Mouse (Mus musculus) MN1 (cell line): ENCODE data around the gene Nalcn.

Experiments used
- DNase-seq: peaks from one replicate; pipeline ENCODE4 v3.0.0-alpha.2; 2016; ENCODE audit warnings: low spot score

Gene Nalcn

DNA sequence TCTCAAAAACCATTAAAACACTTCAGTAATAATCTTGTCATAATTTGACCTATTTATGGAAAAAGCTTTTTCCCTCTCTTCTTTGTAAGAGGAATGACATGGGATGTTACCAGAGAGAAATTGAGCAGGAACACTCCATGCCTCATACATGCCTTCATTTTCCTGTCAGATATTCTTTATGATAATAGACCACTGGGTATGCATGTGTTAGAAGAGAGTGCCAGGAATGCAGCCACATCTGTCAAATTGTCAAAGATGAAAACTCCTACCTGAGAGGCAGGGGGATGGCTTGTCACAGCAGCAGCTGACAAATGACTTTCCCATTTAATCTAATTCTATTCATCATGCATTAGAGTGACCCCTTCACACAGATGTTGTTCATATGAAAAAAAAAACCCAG is 131.4 kb downstream of the Nalcn start:
- DNase-seq: no peak

DNA sequence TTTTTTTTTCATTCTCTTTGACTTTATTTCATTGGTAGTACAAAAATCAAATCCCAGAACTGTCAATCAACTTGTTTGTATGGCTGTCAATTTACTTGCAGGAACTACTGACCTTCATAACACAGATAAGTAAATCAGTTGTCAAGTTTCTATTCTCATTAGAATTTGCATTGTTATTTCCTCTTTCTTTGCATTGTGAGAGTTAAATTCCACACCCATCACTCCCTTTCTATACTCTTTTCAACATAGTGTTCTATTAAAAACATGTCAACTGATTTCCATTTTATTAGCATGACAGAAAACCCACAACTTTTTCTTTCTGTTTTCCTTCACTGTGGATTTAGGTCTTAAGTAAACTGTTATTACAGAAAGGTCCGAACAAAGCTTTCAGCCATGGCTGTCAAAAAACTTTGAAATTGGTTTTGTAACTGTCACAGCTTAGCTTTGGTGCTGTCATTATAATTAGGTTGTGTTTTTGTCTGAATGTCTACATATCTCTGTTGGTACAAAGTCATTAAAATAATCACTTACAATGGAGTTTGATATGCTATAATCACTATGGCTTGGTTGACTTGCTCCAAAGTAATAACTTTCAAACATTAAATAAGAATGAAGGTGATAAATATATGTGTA is 138.3 kb downstream of the Nalcn start:
- DNase-seq: no peak

DNA sequence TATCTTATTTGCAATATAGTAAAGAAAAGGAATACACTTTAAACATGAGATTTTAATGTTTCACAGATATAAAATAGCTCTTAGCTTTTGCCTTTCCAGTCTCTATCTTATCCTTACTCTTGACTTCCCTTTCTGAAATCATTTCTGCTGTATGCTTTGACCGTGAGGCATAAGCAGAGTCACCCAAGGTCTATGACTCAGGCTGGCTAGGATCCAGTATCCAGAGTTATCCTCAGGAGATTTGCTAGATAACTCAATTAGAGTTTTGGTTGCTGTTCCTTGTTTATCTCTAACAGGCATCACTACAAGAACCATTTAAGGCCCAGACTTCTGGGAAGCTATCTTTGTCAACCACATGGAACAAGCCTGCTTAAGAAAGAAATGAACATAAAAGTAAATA is 164.9 kb downstream of the Nalcn start:
- DNase-seq: peak; percentile 84

DNA sequence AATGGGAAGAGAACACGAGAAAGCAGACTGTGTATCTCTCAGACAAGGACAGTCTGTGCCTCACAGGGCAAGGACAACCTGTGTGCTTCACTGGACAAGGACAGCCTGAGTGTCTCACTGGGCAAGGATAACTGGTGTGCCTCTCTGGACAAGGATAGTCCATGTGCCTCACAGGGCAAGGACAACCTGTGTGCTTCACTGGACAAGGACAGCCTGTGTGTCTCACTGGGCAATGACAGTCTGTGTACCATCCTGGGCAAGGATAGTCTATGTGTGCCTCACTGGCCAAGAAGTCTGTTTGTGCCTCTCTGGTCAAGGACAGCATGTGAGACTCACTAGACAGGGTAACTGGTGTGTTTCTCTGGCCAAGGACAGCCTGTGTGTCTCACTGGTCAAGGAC is 180.9 kb downstream of the Nalcn start:
- no peak for DNase-seq

DNA sequence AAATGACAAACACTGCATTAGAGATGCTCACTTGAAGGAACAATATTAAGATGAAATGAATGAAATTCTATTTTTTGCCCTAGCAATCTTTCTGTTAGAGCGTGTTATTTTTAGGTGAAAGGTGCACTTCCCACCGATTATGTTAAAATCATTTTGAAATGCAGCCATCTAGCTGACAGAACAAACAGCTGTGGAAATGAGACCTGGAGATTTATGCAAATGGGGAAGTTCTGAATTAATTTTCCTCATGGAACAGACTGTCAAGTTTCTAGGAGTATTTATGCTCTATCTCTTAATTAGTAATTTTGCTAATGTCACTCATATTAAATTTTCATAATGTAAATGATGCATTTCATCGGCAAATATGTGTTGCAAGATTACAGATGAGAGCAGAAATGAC is 191.4 kb downstream of the Nalcn start:
- no peak for DNase-seq

DNA sequence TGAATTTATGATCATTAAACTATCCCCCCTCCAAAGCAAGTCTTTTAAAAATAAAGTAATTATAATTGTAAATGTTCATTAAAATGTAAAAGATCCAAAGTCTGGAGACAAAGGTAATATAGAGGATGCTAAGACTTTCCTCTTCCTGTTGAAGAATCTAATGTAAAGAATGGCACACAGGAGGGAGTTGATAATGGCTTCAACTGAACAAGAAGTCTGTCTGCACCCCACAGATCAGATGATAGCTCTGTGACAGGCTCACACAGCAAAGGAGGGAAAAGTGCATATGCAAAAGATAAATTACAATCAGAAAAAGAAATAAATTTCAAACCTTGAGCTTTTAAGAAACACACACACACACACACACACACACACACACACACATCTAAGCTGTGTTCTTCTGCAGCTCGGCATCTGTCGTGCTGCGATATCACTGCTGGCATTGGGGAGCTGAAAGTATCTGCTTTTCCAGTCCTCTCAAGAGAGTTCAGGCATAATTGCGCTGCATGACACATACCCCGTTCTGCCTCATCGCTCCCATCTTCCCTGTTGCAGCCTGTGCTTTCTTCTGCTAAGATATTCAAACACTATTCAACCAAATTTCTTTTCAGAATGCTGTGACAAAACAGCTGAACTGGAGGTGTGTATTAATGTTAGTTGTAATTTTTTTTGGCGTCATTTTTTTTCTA is 250.6 kb downstream of the Nalcn start:
- DNase-seq: no peak

DNA sequence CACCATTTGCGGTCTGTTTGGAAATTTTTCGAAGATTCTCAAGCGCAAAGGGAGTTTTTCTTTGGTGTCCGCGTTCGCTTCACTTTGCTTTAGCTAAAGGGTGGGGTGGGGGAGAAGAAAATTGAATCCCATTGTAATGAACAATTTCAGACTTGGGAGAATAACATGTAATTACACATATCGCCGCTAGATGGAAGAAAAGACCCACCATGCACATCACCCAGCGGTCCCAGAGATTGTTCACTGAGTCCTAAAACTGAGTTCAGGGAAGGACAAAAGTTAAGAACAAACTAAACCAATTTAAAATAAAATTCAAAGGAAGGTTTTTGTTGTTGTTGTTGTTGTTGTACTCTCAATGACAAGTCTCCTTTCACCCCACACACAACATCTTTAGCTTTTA is 255.4 kb downstream of the Nalcn start:
- peak; percentile 59 for DNase-seq

DNA sequence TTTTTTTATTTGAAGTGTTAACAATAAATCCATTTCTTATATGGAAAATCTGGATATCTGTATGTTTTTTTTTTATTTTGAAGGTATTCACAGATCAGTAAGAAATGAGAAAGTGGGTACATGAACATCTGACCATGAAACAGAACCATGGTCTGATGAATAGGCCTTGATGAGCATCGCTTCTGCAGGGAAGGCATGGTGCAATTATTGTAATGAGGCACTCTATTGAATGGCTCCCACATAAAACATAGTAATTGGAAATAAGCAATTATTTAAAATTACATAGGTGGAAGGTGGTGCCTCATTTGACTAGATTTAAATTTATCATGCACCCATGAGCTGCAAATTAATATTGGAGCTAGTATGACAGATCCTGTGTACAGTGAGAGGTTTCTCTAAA is 267.3 kb downstream of the Nalcn start:
- no peak for DNase-seq

DNA sequence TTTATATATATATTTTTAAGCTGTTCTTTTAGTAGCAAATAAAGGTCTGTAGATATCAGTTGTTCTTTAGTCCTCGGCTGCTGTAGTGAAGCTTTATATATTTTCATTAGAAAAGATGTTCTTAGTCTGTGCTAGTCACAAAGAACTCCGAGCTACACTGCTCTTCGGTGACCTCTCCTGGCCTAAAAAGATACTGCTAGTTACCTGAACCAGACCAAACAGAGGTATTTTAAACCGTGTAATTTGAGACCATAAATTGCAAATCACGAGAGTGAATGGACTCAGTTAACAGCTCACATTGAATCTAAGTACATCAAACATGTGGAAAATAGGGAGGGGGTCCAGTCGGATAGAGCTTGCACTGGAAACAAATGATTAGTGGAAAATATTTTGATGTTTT is 274.0 kb downstream of the Nalcn start:
- peak; percentile 10 for DNase-seq

DNA sequence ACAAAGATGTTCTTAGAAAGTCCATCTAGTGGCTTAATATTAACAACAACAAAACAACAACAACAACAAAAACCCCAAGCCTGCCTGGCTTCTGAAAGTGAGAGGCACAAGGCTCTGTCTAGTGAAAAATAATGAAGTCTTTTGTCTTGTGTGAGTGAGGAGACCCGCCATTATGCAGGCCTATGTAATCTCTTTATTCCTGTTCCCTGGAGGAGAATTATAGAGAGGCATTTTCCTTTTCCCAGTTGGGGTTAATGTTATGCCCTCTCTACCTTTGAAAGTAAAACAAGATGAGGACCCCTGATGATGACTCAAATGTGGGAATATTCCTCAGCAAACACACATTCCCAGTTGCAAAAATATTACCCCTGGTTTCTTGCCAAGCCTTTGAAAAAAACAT is 295.1 kb downstream of the Nalcn start:
- no peak for DNase-seq

DNA sequence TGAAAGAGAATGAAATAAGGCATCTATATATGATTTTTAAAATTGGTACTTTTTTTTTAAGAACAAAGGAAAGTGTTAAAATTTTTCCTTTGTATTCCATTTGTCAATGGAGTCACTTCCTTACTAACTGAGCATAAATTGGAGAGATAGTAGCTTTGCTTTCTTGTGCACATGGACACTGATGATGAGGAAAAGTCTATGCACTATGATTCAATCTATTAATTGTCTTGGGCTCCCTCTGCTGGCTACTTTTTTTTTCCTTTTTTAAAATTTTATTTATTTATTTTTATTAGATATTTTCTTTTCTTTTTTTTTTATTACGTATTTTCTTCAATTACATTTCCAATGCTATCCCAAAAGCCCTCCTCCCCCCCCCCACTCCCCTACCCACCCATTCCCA is 312.6 kb downstream of the Nalcn start:
- DNase-seq: no peak

DNA sequence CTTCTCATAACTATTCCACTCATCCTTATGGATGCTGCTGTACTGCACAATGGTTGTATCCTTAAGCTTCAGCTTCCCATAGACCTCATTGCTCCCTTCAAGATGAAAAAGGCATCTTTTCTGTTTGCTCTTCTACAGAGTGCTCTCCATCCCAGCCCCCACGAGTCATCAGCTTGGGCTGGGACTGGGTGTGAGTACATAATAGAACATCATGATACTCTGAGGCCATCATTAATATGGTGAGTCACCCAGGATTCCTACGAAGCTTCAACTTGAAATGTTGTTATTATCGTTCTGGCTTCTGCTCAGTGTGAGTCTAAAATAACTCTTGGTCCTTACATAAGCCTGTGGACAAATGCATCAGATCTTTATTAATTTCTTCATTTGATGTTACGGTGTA is 314.6 kb downstream of the Nalcn start:
- no peak for DNase-seq

DNA sequence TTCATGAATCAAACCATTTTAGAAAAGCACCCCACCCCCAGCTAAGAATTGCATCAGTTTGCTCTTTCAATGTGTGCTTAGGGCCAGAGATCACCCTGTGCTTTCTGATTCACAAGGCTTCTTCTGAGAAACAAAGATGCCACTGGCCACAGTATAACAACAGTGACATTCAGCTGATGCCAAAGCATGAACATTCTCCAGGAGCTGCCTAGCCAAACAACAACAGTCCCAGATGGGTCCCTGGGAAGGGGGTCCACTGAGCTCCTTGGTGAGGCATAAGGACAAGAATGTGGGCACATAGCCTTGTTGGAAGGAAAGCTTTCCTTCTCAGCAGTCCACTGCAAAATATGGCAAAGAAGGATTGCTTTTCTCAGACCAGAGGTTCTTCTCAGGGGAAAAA is 330.9 kb downstream of the Nalcn start:
- no peak for DNase-seq

DNA sequence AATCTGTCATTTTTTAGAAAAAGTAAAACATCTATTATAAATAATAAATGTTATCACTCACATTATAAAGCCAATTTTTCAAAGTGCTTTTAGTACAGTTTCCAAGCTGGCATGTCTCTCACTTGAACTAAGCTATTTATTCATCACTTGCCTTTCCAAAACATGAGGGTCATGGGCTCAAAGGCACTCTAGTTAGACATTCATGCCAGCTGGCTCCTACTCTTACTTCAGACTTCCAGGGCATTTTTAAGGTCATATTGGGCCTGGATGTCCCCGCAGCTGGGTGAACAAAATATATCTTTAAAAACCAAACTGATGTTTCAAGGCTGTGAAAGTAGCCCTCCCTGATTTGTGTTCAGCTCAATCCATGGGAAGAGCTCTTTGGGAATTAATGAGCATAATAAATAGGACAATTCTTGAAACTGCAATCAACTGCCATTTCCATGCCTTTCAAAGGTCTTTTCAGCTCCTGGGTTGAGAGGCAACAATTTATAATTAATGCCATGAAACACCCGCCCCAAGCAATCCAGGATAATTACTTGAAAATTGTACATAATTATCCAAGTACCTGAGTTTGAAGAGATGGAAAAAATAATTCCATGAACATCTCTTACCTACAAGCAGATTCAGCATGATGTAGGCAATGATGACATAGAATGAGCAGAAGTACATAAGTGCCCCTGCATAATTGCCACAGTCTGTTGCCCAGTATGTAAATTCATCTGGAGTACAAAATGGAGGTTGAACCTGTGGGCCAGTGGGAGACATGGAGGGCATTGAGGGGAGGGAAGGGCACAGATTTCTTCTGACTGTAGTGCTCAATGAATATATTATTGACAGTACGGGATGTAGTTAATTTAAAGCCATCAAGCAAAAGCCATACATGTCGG is 335.6 kb downstream of the Nalcn start:
- DNase-seq: no peak

DNA sequence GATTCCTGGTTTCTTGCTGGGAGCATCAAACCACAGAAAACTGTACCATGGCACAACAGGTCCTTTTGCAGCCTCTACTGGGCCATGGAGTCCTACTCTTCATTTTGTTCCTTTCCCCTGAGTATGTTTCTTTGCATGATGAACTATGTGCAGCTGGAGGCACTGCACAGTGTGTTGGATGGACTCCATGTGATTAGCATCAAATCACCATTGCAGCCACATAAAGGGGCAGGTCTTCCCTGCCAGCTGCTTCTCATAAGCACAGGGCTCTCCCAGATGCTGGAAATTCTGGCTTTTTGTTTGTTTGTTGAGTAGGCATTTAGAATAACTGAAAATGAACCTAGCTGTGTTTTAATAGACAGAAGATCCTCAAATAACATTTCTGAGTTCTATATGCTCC is 344.8 kb downstream of the Nalcn start:
- DNase-seq: no peak

DNA sequence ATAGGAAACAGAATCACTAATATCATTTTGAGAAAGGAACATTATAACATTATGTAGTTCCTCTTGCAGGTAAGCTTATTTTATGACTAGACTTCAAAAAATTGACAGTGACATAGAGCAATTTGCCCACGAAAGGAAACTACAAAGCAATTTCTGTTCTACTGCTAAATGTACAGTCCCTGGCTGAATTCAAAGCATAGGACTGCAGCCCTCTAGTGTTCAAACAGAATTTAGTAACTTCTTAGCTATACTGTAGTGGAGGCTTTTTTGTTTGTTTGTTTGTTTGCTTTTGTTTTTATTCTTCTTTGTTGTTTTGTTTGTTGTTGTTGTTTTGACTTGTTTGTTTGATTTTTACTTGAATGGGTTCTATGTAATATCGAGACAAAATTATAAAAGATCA is 354.8 kb downstream of the Nalcn start:
- peak; percentile 11 for DNase-seq

DNA sequence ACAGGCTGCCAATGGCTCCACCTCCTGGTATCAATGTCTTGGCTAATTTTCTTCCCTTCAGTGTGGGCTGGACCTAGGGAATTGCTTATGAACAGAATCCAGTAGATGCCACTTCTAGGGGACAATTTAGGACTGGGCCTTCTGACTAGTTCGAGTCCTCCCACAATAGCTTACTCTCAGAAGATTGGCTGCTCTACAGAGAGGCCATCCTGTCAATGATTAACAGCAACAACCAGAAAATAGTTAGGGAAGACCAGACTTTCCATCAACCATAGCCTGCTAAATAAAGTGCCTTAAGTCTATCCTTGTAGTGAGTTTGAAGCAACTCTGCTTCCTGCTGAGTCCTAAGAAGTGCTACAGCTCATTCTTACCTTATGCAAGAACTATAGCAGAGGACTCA is 386.2 kb downstream of the Nalcn start:
- DNase-seq: no peak

DNA sequence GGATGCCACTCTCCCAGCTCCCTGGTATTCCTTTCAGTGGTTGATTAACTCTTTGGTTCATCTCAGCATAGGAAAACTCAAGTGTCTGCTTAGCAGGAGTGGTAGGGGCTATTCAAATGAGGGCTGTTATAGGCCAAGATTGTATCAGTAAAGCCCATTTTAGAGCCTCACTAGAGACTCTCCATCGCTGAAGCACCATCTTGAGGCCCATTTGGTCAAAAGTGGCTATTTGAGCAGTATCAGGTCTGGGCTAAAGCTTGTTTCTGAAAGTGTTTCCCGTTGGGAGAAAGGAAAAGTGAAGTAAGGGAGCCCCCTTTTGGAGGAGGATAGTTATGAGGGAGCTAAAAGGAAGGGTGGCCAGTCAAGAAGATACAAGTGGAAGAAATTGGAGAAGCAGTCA is 387.0 kb downstream of the Nalcn start:
- DNase-seq: peak; percentile 10

DNA sequence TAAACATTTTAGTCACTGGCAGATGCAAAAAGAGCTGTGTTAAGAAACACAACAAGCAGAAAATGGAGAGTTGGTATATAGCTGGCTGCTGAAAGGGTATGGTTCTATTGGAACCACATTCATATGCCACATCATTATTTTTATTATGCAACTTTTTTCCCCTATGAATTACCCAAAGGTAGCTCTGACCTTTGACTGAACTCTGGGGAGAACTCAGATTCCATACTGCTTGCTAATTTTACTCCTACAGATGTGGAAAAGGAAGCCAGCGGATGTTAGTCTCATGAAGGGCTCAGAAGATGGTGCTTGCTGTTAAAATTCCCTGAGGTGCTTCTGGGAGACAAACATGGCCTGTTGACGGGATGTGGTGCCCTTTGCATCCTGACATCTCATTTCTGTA is 389.9 kb downstream of the Nalcn start:
- no peak for DNase-seq

DNA sequence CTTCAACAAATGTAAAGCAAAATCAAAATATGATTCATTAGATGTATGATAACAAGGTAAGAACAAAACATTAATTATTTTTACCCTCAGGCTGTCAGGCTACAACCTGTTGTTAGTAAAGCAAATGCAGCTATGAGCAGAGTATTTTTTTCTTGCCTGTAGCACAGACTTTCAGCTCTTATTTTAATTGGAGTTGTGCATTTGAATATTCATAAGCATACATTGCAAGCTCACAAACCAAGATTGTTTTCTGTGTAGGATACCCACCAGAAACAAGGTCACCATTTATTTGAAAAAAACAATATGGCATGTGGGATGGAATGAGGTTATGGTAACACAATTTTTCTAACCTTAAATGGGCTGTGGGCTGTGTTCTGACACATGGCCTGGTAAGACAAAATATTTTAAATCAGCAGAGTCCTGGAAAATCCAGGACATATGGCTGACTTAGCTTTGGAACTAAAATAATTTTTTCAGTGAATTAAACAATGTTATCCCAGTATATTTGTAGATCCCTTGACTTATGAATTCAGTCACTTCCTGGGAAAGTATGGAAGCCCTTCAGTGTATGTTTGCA is 394.2 kb downstream of the Nalcn start:
- no peak for DNase-seq
